Mouse (Mus musculus) T-cell, adult 66 days (primary cell): ENCODE data around the gene Mbl1. TPM values are rescaled to one million over a fixed set of nuclear protein-coding genes. Genes with fewer than 3 reads are reported as not detected.

ENCODE experiments used
- total RNA-seq, 2 experiments: library from RNA; stranded (reverse); gene quantifications; 3 replicates in 1 of 2; 4 replicates in 1 of 2; pipeline ENCODE4 v1.2.4; 2023

Gene Mbl1
- not detected for total RNA-seq

GRCm38 (mm10) chr14:41151220-41151898 is at the start of gene Mbl1:
Gene Mbl1 (plus strand): TSS chr14:41151458.

GRCm38 (mm10) chr14:41104853-41105444 is 46.3 kb upstream of the Mbl1 start, which contains the start of gene Mat1a:
Gene Mat1a (plus strand): TSS chr14:41105035.

DNA sequence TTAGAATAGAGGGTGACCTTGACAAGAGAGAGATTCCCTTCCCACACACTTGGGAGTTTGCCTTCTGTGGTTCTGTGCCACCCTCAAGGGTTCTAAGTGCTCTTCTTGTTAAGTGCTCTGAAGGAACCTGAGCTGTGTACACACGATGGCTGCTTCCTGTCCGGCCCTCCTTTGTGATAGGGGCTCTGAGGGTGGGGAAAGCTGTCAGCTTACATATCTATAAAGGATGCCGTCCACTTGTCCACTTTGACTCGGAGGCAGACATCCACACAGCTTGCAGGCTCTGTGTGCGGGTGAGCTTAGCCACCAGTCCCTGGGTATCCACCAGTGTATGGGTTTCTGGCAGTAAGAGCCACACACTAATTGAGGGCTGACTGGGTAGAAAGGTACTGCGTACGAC is 19.7 kb upstream of the Mbl1 start, which contains the start of gene Sftpa1:
Gene Sftpa1 (plus strand): TSS at position 243 of the 400 bp plus-strand sequence.

GRCm38 (mm10) chr14:41185059-41185821 is 34.0 kb downstream of the Mbl1 start, which contains the start of gene Sftpd:
Gene Sftpd (minus strand): TSS chr14:41185149.

Other genes with a start within 250 kb of the Mbl1 start
- 100 to 1,000 TPM in 1 of 2 experiments, 10 to 100 TPM in 1; 98.0 to 114 TPM for gene Tspan14, start 184.7 kb upstream of the Mbl1 start, total RNA-seq
- gene Fam213a, start 137.7 kb upstream of the Mbl1 start, total RNA-seq: 10 to 100 TPM in 1 of 2 experiments, 1 to 10 TPM in 1; 6.7 to 10.1 TPM
- gene Dydc2, start 82.2 kb upstream of the Mbl1 start, total RNA-seq: not detected
- gene Dydc1, start 78.5 kb upstream of the Mbl1 start, total RNA-seq: not detected
- not detected for gene Mat1a, start 46.4 kb upstream of the Mbl1 start, total RNA-seq
- gene Sftpa1, start 19.7 kb upstream of the Mbl1 start, total RNA-seq: not detected
- gene Sftpd, start 33.7 kb downstream of the Mbl1 start, total RNA-seq: not detected
- gene Gm2832, start 127.3 kb downstream of the Mbl1 start, total RNA-seq: not detected
- gene Gm5798, start 197.2 kb downstream of the Mbl1 start, total RNA-seq: not detected
- not detected for gene Gm7945, start 234.9 kb downstream of the Mbl1 start, total RNA-seq